Mouse (Mus musculus) embryonic facial prominence, embryonic 13.5 days (tissue): ENCODE measurements around the gene B4galnt2. TPM values are rescaled to one million over a fixed set of nuclear protein-coding genes. Genes with fewer than 3 reads are reported as not detected.

ENCODE experiments used
- ATAC-seq: fragments of 200-750 bp; cut with Nextera tagmentation; 2 replicates; pipeline ENCODE4 v1.8.0; 2017; ENCODE audit warnings: low read depth; ENCODE audit not compliant: insufficient number of reproducible peaks, insufficient read depth, low FRiP score, low TSS enrichment
- H3K27ac ChIP-seq: fragments of 300-500 bp; sonication (generic); 2 replicates; pipeline ENCODE4 v1.5.1; 2015; ENCODE audit warnings: moderate library complexity, mild to moderate bottlenecking, inconsistent platforms
- H3K27me3 ChIP-seq: fragments of 300-500 bp; sonication (generic); 2 replicates; pipeline ENCODE4 v1.6.1; 2015; ENCODE audit warnings: mild to moderate bottlenecking, inconsistent platforms
- H3K36me3 ChIP-seq: fragments of 300-500 bp; sonication (generic); 2 replicates; pipeline ENCODE4 v1.6.1; 2015; ENCODE audit warnings: mild to moderate bottlenecking, inconsistent platforms
- H3K4me1 ChIP-seq: fragments of 300-500 bp; sonication (generic); 2 replicates; pipeline ENCODE4 v1.6.1; 2015; ENCODE audit warnings: inconsistent platforms
- H3K4me2 ChIP-seq: fragments of 300-500 bp; sonication (generic); 2 replicates; pipeline ENCODE4 v1.6.1; 2015; ENCODE audit warnings: moderate library complexity, mild to moderate bottlenecking, inconsistent platforms
- H3K4me3 ChIP-seq: fragments of 300-500 bp; sonication (generic); 2 replicates; pipeline ENCODE4 v1.5.1; 2015; ENCODE audit warnings: mild to moderate bottlenecking, inconsistent platforms
- H3K9ac ChIP-seq: fragments of 300-500 bp; sonication (generic); 2 replicates; pipeline ENCODE4 v1.6.1; 2015; ENCODE audit warnings: mild to moderate bottlenecking, inconsistent platforms
- H3K9me3 ChIP-seq: fragments of 300-500 bp; sonication (generic); 2 replicates; pipeline ENCODE4 v1.6.1; 2016; ENCODE audit warnings: inconsistent platforms
- WGBS: fragments of 180-500 bp; shearing (Covaris S2); methylation state at CpG from one replicate; pipeline ENCODE4 v1.1.7; 2015; ENCODE audit warnings: mixed read lengths; 5-methylcytosine and 5-hydroxymethylcytosine counted together
- polyA plus RNA-seq: library from polyadenylated mRNA; unstranded; fragments of >200 nt; fragmentation: Nextera tagmentation; extraction: Ambion mirVana; gene quantifications from 2 replicates; pipeline ENCODE4 v1.2.1, GENCODE M21; 2015

B4galnt2 gene
- polyA plus RNA-seq, 1 experiment from 2014 or later = 0.11 TPM

- WGBS = 77% methylated on average over 4 of the region's 4 CpGs
- Histone ChIP-seq H3K27ac (no peak overlapping the region), H3K4me1 (peaks cover 14% of the 10 kb centered on the region), H3K9ac (0 out of 2 replicates have a peak overlapping the region, but pooled peaks have one; percentile 12), H3K4me3 (no peak overlapping the region), H3K36me3 (no peaks in the 10 kb centered on the region), H3K9me3 (no peaks in the 10 kb centered on the region), H3K4me2 (0 out of 2 replicates have a peak overlapping the region, but pooled peaks have one; percentile 74), H3K27me3 (no peaks in the 10 kb centered on the region)
- ATAC-seq = no peak
These were observed 57.4 kb downstream of the B4galnt2 start for GRCm38 (mm10) chr11:95857306-95857705.

- 53% methylated on average over 5 of the region's 5 CpGs for WGBS
- no peaks in the 10 kb centered on the region for H3K9me3 ChIP-seq
- no peak for ATAC-seq
- H3K9ac ChIP-seq = no peak overlapping the region
- no peaks in the 10 kb centered on the region for H3K27me3 ChIP-seq
- no peak overlapping the region for H3K27ac ChIP-seq
- no peak overlapping the region for H3K4me2 ChIP-seq
- H3K4me3 ChIP-seq = no peak overlapping the region
- H3K36me3 ChIP-seq = no peaks in the 10 kb centered on the region
- H3K4me1 ChIP-seq = peaks cover 7% of the 10 kb centered on the region; the same call in 1 of the 2 replicates
These were observed 61.0 kb downstream of the B4galnt2 start for GRCm38 (mm10) chr11:95853684-95854083.

GRCm38 (mm10) chr11:95850898-95851297, 63.8 kb downstream of the B4galnt2 start:
- 72% methylated on average over 2 of the region's 2 CpGs for WGBS
- Histone ChIP-seq H3K9me3 (no peaks in the 10 kb centered on the region), H3K4me2 (no peak overlapping the region), H3K36me3 (no peaks in the 10 kb centered on the region), H3K9ac (no peak overlapping the region), H3K4me1 (no peaks in the 10 kb centered on the region; the same call in 1 of the 2 replicates), H3K4me3 (no peak overlapping the region), H3K27me3 (no peaks in the 10 kb centered on the region), H3K27ac (no peak overlapping the region)
- no peak for ATAC-seq

- Histone ChIP-seq H3K27ac (no peak overlapping the region), H3K4me1 (peaks cover 19% of the 10 kb centered on the region), H3K9me3 (no peaks in the 10 kb centered on the region), H3K4me2 (no peak overlapping the region), H3K4me3 (no peak overlapping the region), H3K9ac (no peak overlapping the region), H3K36me3 (no peaks in the 10 kb centered on the region), H3K27me3 (peaks cover 28% of the 10 kb centered on the region)
- ATAC-seq = no peak
- WGBS = 64% methylated on average over 4 of the region's 4 CpGs
These were observed 69.8 kb downstream of the B4galnt2 start for GRCm38 (mm10) chr11:95844935-95845334.

- Histone ChIP-seq H3K4me1 (peaks cover 19% of the 10 kb centered on the region), H3K27me3 (peaks cover 28% of the 10 kb centered on the region), H3K9ac (no peak overlapping the region), H3K4me2 (no peak overlapping the region), H3K27ac (no peak overlapping the region; the same call in 1 of the 2 replicates), H3K9me3 (no peaks in the 10 kb centered on the region), H3K36me3 (no peaks in the 10 kb centered on the region), H3K4me3 (no peak overlapping the region)
- no peak for ATAC-seq
- 68% methylated on average over 6 of the region's 6 CpGs for WGBS
These were observed 71.2 kb downstream of the B4galnt2 start for GRCm38 (mm10) chr11:95843421-95843950.

- Histone ChIP-seq H3K4me2 (no peak overlapping the region), H3K27me3 (peaks cover 28% of the 10 kb centered on the region)
These were observed 71.7 kb downstream of the B4galnt2 start for GRCm38 (mm10) chr11:95842953-95843352.

GRCm38 (mm10) chr11:95842074-95842681, 72.5 kb downstream of the B4galnt2 start, which contains the start of gene Abi3:
Gene Abi3, minus strand, starts transcription at chr11:95842476.
- H3K9ac ChIP-seq = 0 out of 2 replicates have a peak within 1 kb of the TSS, but pooled peaks have one; percentile 17

More at GRCm38 (mm10) chr11:95842953-95843352, 71.7 kb downstream of the B4galnt2 start:
- Histone ChIP-seq H3K9me3 (no peaks in the 10 kb centered on the region), H3K9ac (no peak overlapping the region), H3K36me3 (no peaks in the 10 kb centered on the region), H3K4me1 (peaks cover 19% of the 10 kb centered on the region), H3K4me3 (no peak overlapping the region), H3K27ac (no peak overlapping the region; the same call in 1 of the 2 replicates)
- ATAC-seq = no peak
- 71% methylated on average over 5 of the region's 5 CpGs for WGBS

GRCm38 (mm10) chr11:95841498-95841830, 73.2 kb downstream of the B4galnt2 start:
- Histone ChIP-seq H3K4me3 (peak overlapping the region; percentile 19), H3K9ac (0 out of 2 replicates have a peak overlapping the region, but pooled peaks have one; percentile 17), H3K27me3 (peaks cover 38% of the 10 kb centered on the region), H3K4me2 (peak overlapping the region; percentile 32), H3K27ac (peak overlapping the region; percentile 39; the same call in 1 of the 2 replicates), H3K36me3 (no peaks in the 10 kb centered on the region), H3K9me3 (no peaks in the 10 kb centered on the region), H3K4me1 (peaks cover 31% of the 10 kb centered on the region)
- 61% methylated on average over 10 of the region's 10 CpGs for WGBS
- no peak for ATAC-seq

More at GRCm38 (mm10) chr11:95842074-95842681, 72.5 kb downstream of the B4galnt2 start, which contains the start of gene Abi3:
- Histone ChIP-seq H3K4me1 (peaks cover 24% of the 10 kb centered on the region), H3K27ac (peak within 1 kb of the TSS; percentile 39; the same call in 1 of the 2 replicates), H3K9me3 (no peaks in the 10 kb centered on the region), H3K4me2 (peak within 1 kb of the TSS; percentile 32), H3K27me3 (peaks cover 31% of the 10 kb centered on the region), H3K4me3 (peak within 1 kb of the TSS; percentile 19), H3K36me3 (no peaks in the 10 kb centered on the region)
- 10% methylated on average over 11 of the region's 11 CpGs for WGBS
- no peak for ATAC-seq

GRCm38 (mm10) chr11:95840694-95841497, 73.8 kb downstream of the B4galnt2 start:
- WGBS = 77% methylated on average over 5 of the region's 5 CpGs
- H3K9me3 ChIP-seq = no peaks in the 10 kb centered on the region
- no peak for ATAC-seq
- H3K27me3 ChIP-seq = peaks cover 44% of the 10 kb centered on the region
- 0 out of 2 replicates have a peak overlapping the region, but pooled peaks have one; percentile 17 for H3K9ac ChIP-seq
- peaks cover 32% of the 10 kb centered on the region for H3K4me1 ChIP-seq
- H3K4me2 ChIP-seq = peak overlapping the region; percentile 32
- peak overlapping the region; percentile 19; the same call in 1 of the 2 replicates for H3K4me3 ChIP-seq
- H3K36me3 ChIP-seq = no peaks in the 10 kb centered on the region
- peak overlapping the region; percentile 39; the same call in 1 of the 2 replicates for H3K27ac ChIP-seq

- Histone ChIP-seq H3K36me3 (no peaks in the 10 kb centered on the region), H3K4me3 (no peak overlapping the region), H3K4me1 (peaks cover 42% of the 10 kb centered on the region), H3K27ac (no peak overlapping the region), H3K27me3 (peaks cover 54% of the 10 kb centered on the region), H3K9ac (no peak overlapping the region), H3K9me3 (no peaks in the 10 kb centered on the region), H3K4me2 (no peak overlapping the region)
- ATAC-seq = no peak
- WGBS = 71% methylated on average over 8 of the region's 8 CpGs
These were observed 75.5 kb downstream of the B4galnt2 start for GRCm38 (mm10) chr11:95838999-95839868.

GRCm38 (mm10) chr11:95838598-95838997, 76.1 kb downstream of the B4galnt2 start:
- WGBS = 77% methylated on average over 4 of the region's 4 CpGs
- Histone ChIP-seq H3K27me3 (peaks cover 61% of the 10 kb centered on the region), H3K4me3 (no peak overlapping the region), H3K36me3 (no peaks in the 10 kb centered on the region), H3K9ac (no peak overlapping the region), H3K27ac (no peak overlapping the region), H3K4me1 (peaks cover 47% of the 10 kb centered on the region), H3K9me3 (no peaks in the 10 kb centered on the region), H3K4me2 (no peak overlapping the region)
- no peak for ATAC-seq
